Mouse (Mus musculus) MEL (cell line): Measurements from ENCODE around the gene Scaf11. TPM values are rescaled to one million over a fixed set of nuclear protein-coding genes. Genes with fewer than 3 reads are reported as not detected.

ENCODE experiments used
- DNase-seq: peaks from one replicate; pipeline ENCODE4 v3.0.0; 2011; ENCODE audit warnings: low read depth, low spot score
- H3K27ac ChIP-seq: 2 replicates; pipeline ENCODE4 v1.5.1; 2012; ENCODE audit warnings: low read depth, mild to moderate bottlenecking, control low read depth, low read length, moderate library complexity; ENCODE audit not compliant: control insufficient read depth
- H3K27me3 ChIP-seq, 2 experiments: fragments of 150-350 bp in 1 of 2; sonication (generic) in 1 of 2; 2 replicates each; pipeline ENCODE4 v1.6.1; 2012; ENCODE audit warnings: low read length in 2 of 2, mild to moderate bottlenecking in 2 of 2, improper control_type of control experiment in 1 of 2, moderate library complexity in 1 of 2; ENCODE audit not compliant: insufficient read depth in 2 of 2, control insufficient read depth in 1 of 2
- H3K36me3 ChIP-seq, 2 experiments: 2 replicates each; pipeline ENCODE4 v1.6.1; 2012 to 2014; ENCODE audit warnings: low read length in 2 of 2, improper control_type of control experiment in 1 of 2, inconsistent platforms in 1 of 2, mild to moderate bottlenecking in 1 of 2; ENCODE audit not compliant: insufficient read depth in 2 of 2, control insufficient read depth in 1 of 2
- H3K4me1 ChIP-seq, 2 experiments: fragments of 150-350 bp in 1 of 2; sonication (generic) in 1 of 2; 2 replicates each; pipeline ENCODE4 v1.6.1; 2012; ENCODE audit warnings: low read length in 2 of 2, improper control_type of control experiment in 1 of 2, mild to moderate bottlenecking in 1 of 2; ENCODE audit not compliant: insufficient read depth in 2 of 2, control insufficient read depth in 1 of 2
- H3K4me3 ChIP-seq, 2 experiments: fragments of 150-350 bp in 1 of 2; sonication (generic) in 1 of 2; 2 replicates each; pipeline ENCODE4 v1.5.1; 2012; ENCODE audit warnings: low read depth in 2 of 2, low read length in 2 of 2, mild to moderate bottlenecking in 2 of 2, moderate library complexity in 2 of 2, control low read depth in 1 of 2, improper control_type of control experiment in 1 of 2; ENCODE audit not compliant: control insufficient read depth in 1 of 2, insufficient read depth in 1 of 2
- H3K79me2 ChIP-seq: 2 replicates; pipeline ENCODE4 v1.6.1; 2012; ENCODE audit warnings: mild to moderate bottlenecking, low read length, moderate library complexity; ENCODE audit not compliant: control insufficient read depth, poor library complexity, insufficient read depth
- H3K9ac ChIP-seq: 2 replicates; pipeline ENCODE4 v1.6.1; 2012; ENCODE audit warnings: low read depth, mild to moderate bottlenecking, control low read depth, low read length, moderate library complexity; ENCODE audit not compliant: control insufficient read depth, poor library complexity, severe bottlenecking
- H3K9me3 ChIP-seq: fragments of 150-350 bp; sonication (generic); replicated peaks from 2 replicates; pipeline ENCODE4 v1.6.1; 2012; ENCODE audit warnings: mild to moderate bottlenecking, low read length, improper control_type of control experiment, moderate library complexity; ENCODE audit not compliant: insufficient read depth
- BHLHE40 ChIP-seq: IDR thresholded peaks from 2 replicates; pipeline ENCODE4 v1.6.1; 2012; ENCODE audit warnings: low read depth, mild to moderate bottlenecking, inconsistent platforms, low read length, improper control_type of control experiment, borderline replicate concordance
- CHD1 ChIP-seq: IDR thresholded peaks from 2 replicates; pipeline ENCODE4 v1.6.1; 2012; ENCODE audit warnings: low read depth, mild to moderate bottlenecking, inconsistent platforms, low read length, improper control_type of control experiment
- CHD2 ChIP-seq: IDR thresholded peaks from 2 replicates; pipeline ENCODE4 v1.6.1; 2011; ENCODE audit warnings: low read length, improper control_type of control experiment
- E2F4 ChIP-seq: IDR thresholded peaks from 2 replicates; pipeline ENCODE4 v1.6.1; 2011; ENCODE audit warnings: low read depth, low read length, improper control_type of control experiment, borderline replicate concordance
- ELF1 ChIP-seq: IDR thresholded peaks from 2 replicates; pipeline ENCODE4 v1.6.1; 2014; ENCODE audit warnings: low read depth, mild to moderate bottlenecking, inconsistent platforms, low read length, improper control_type of control experiment, moderate library complexity
- GABPA ChIP-seq: IDR thresholded peaks from 2 replicates; pipeline ENCODE4 v1.6.1; 2012; ENCODE audit warnings: low read depth, mild to moderate bottlenecking, inconsistent platforms, low read length, improper control_type of control experiment, moderate library complexity
- KAT2A ChIP-seq: conservative IDR thresholded peaks from 2 replicates; pipeline ENCODE4 v1.6.1; 2012; ENCODE audit warnings: low read depth, low read length, improper control_type of control experiment, inconsistent platforms
- MXI1 ChIP-seq: IDR thresholded peaks from 2 replicates; pipeline ENCODE4 v1.6.1; 2011; ENCODE audit warnings: mild to moderate bottlenecking, low read depth, low read length, improper control_type of control experiment
- MYB ChIP-seq: IDR thresholded peaks from 2 replicates; pipeline ENCODE4 v1.6.1; 2011; ENCODE audit warnings: mild to moderate bottlenecking, low read depth, low read length, improper control_type of control experiment
- MYC ChIP-seq: IDR thresholded peaks from 2 replicates; pipeline ENCODE4 v1.6.1; 2011; ENCODE audit warnings: low read depth, mild to moderate bottlenecking, low read length, improper control_type of control experiment, moderate library complexity
- NRF1 ChIP-seq: IDR thresholded peaks from 2 replicates; pipeline ENCODE4 v1.6.1; 2014; ENCODE audit warnings: low read depth, mild to moderate bottlenecking, inconsistent platforms, low read length, improper control_type of control experiment, moderate library complexity; ENCODE audit not compliant: poor library complexity, insufficient read depth, severe bottlenecking
- POLR2A ChIP-seq, 2 experiments: IDR thresholded peaks; 2 replicates each; pipeline ENCODE4 v1.6.1; 2011 to 2012; ENCODE audit warnings: low read length in 2 of 2, mild to moderate bottlenecking in 2 of 2, control low read depth in 1 of 2, improper control_type of control experiment in 1 of 2, low read depth in 1 of 2, moderate library complexity in 1 of 2; ENCODE audit not compliant: control insufficient read depth in 1 of 2, insufficient read depth in 1 of 2, poor library complexity in 1 of 2
- TAL1 ChIP-seq: IDR thresholded peaks from 2 replicates; pipeline ENCODE4 v1.6.1; 2012; ENCODE audit warnings: mild to moderate bottlenecking, inconsistent platforms, low read length, moderate library complexity, mixed read lengths
- TCF12 ChIP-seq: IDR thresholded peaks from 2 replicates; pipeline ENCODE4 v1.6.1; 2014; ENCODE audit warnings: low read depth, mild to moderate bottlenecking, inconsistent platforms, low read length, improper control_type of control experiment, moderate library complexity
- UBTF ChIP-seq: IDR thresholded peaks from 2 replicates; pipeline ENCODE4 v1.6.1; 2012; ENCODE audit warnings: low read depth, mild to moderate bottlenecking, inconsistent platforms, low read length, improper control_type of control experiment, moderate library complexity, borderline replicate concordance; ENCODE audit not compliant: insufficient read depth
- USF1 ChIP-seq: IDR thresholded peaks from 2 replicates; pipeline ENCODE4 v1.6.1; 2014; ENCODE audit warnings: low read depth, mild to moderate bottlenecking, inconsistent platforms, low read length, improper control_type of control experiment, moderate library complexity
- ZNF384 ChIP-seq: IDR thresholded peaks from 2 replicates; pipeline ENCODE4 v1.6.1; 2012; ENCODE audit warnings: low read depth, mild to moderate bottlenecking, inconsistent platforms, low read length, improper control_type of control experiment
- polyA plus RNA-seq, 2 experiments: library from polyadenylated mRNA; stranded (reverse) in 1 of 2; unstranded in 1 of 2; fragments of >175 nt in 1 of 2; fragments of >200 nt in 1 of 2; gene quantifications; 2 replicates each; pipeline versions ENCODE4 v1.2.1 to v1.2.4; 2012; ENCODE audit warnings: low replicate concordance in 2 of 2, low read depth in 1 of 2; ENCODE audit not compliant: insufficient read length in 2 of 2, insufficient read depth in 1 of 2, missing spikeins in 1 of 2
- total RNA-seq: library from RNA; depleted of rRNA; stranded (reverse); fragments of 300-350 nt; gene quantifications from 2 replicates; pipeline ENCODE4 v1.2.3, GENCODE M21; 2012

Gene Scaf11
- total and polyA plus RNA-seq, 3 experiments = 137 to 242 (median 165) TPM

DNA sequence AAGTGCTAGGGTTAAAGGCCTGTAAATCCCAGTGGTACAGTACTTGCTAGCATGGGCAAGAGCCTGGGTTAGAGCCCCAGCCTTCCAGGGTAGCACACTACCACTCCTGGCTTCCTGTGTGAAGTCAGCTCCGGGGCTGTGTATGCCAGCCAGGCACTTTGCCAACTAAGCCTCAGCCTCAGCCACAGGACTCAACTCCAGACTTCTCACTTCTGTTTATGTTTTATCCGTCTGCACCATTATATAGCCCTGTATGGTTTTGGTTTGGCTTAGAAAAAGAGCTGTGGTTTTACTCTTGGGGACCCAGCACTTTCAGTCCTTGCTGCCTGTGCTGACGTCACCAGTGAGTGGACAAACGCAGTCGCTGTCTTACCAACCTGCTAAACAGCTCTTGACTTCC is 83.4 kb downstream of the Scaf11 start:
- TF ChIP-seq KAT2A (no peak), E2F4 (no peak), MYB (no peak), TAL1 (no peak), ZNF384 (no peak), UBTF (no peak), ELF1 (no peak), BHLHE40 (no peak), GABPA (no peak), TCF12 (no peak), CHD1 (no peak), POLR2A (IDR thresholded peaks at IDR 0.05; ENCODE audit: control insufficient read depth in 1 of 2, insufficient read depth in 1 of 2, low read depth in 1 of 2, low read length in 2 of 2, poor library complexity in 1 of 2) (no peak), CHD2 (no peak), MXI1 (no peak), USF1 (no peak), NRF1 (no peak)
- Histone ChIP-seq H3K9me3 (no peaks in the 10 kb centered on the region), H3K9ac (no peak overlapping the region), H3K79me2 (no peaks in the 10 kb centered on the region), H3K27ac (no peak overlapping the region), H3K4me3 (no peak overlapping the region), H3K27me3 (no peaks in the 10 kb centered on the region), H3K36me3 (no peaks in the 10 kb centered on the region; a peak in 1 of 4 replicates), H3K4me1 (no peaks in the 10 kb centered on the region)
- DNase-seq = peak; percentile 65

GRCm38 (mm10) chr15:96376214-96376613 is 84.4 kb downstream of the Scaf11 start:
- Histone ChIP-seq H3K27ac (no peak overlapping the region), H3K4me1 (no peaks in the 10 kb centered on the region), H3K9ac (no peak overlapping the region), H3K27me3 (no peaks in the 10 kb centered on the region), H3K36me3 (no peaks in the 10 kb centered on the region; a peak in 1 of 4 replicates), H3K79me2 (no peaks in the 10 kb centered on the region), H3K9me3 (no peaks in the 10 kb centered on the region), H3K4me3 (no peak overlapping the region)
- no peak for TF ChIP-seq TAL1
- TF ChIP-seq MYC = 0 out of 2 replicates have a peak, but pooled peaks have one; percentile 35
- no peak for DNase-seq
